Mouse (Mus musculus) cerebellum, adult 2 months (tissue): ENCODE measurements around the gene Taok1.

Experiments used
- CTCF ChIP-seq: fragments of 200-500 bp; IDR thresholded peaks from 2 replicates; pipeline ENCODE4 v1.5.1; 2011; ENCODE audit warnings: low read depth, mild to moderate bottlenecking, control low read depth, low read length, moderate library complexity, borderline replicate concordance; ENCODE audit not compliant: insufficient read depth
- POLR2A ChIP-seq: fragments of 200-500 bp; IDR thresholded peaks from 2 replicates; pipeline ENCODE4 v1.6.1; 2011; ENCODE audit warnings: low read length, control low read depth, borderline replicate concordance; ENCODE audit not compliant: insufficient read depth

DNA sequence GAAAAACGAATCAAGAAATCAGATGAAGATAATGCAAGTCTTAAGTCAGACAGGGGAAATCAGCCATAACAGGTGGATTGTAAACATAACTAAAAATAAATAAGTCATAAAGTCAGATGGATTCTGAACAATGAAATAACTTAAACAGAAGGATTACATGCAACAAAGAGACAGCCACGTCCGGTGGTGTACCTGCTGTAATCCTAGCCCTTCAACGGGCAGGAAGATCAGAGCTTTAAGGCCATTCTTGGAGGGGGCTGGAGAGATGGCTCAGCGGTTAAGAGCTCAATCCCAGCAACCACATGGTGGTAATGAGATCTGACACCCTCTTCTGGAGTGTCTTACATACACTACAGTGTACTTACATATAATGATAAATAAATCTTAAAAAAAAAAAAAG, 96.3 kb downstream of the Taok1 start:
- TF ChIP-seq POLR2A (no peak), CTCF (no peak)
